Mouse (Mus musculus) CD4-positive, CD25-positive, alpha-beta regulatory T cell, adult 2 months (primary cell): ENCODE data around the gene Serpina3a.

Source experiments
- DNase-seq: peaks from one replicate; pipeline ENCODE4 v3.0.0-alpha.2; 2012; ENCODE audit warnings: low read depth, low spot score

Gene Serpina3a

GRCm38 (mm10) chr12:104142427-104142826 lies 29.9 kb downstream of the Serpina3a start:
- no peak for DNase-seq

GRCm38 (mm10) chr12:104143286-104143685 lies 30.8 kb downstream of the Serpina3a start:
- no peak for DNase-seq

GRCm38 (mm10) chr12:104145571-104145970 lies 33.0 kb downstream of the Serpina3a start:
- DNase-seq = no peak

- DNase-seq = no peak
Measured at GRCm38 (mm10) chr12:104151989-104152388, 39.5 kb downstream of the Serpina3a start.

GRCm38 (mm10) chr12:104153041-104153645 lies 40.6 kb downstream of the Serpina3a start:
- no peak for DNase-seq

GRCm38 (mm10) chr12:104153656-104154055 lies 41.1 kb downstream of the Serpina3a start, which contains the start of gene Serpina3c:
TSS of gene Serpina3c (minus strand) at chr12:104153870.
- DNase-seq = no peak
